Mouse (Mus musculus) bone marrow macrophage, adult 2 months (primary cell): Measurements from ENCODE around the gene Dnah8.

Source experiments
- CTCF ChIP-seq: IDR thresholded peaks from 2 replicates; pipeline ENCODE4 v1.5.1; 2012; ENCODE audit warnings: low read depth, mild to moderate bottlenecking, low read length, moderate library complexity
- POLR2A ChIP-seq: IDR thresholded peaks from 2 replicates; pipeline ENCODE4 v1.6.1; 2012; ENCODE audit warnings: mild to moderate bottlenecking, low read depth, low read length, borderline replicate concordance

DNA sequence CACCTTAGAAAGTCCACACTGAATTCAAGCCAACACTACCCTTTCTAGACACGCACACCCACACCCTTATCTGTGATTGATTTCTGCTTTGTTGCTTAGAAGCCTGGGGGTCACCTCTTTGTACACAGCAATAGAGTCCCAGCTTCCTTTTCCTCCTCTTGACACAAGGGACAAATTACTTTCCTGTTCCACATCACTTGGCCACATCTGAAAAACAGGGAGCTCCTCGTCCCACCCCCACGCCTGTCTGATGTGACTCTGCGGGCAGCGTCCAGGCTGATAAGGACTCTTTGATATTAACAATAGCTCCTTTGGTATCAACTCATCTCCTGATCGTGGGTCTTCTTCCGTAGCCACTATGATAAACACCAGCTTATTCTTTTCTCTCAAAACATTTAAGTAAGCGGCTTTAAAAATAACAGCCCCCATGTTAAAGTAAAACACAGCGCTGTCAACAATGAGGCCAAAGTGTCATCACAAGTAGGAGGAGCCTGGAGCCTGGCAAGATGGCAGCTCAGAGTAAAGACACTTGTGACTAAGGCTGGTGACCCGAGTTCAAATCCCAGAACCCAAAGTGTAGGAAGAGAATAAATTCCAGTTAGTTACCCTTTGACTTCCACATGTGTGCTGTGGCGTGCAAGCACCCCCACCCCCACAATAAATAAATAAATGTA is 234.6 kb downstream of the Dnah8 start:
- no peak for TF ChIP-seq CTCF
- no peak for TF ChIP-seq POLR2A
